Mouse (Mus musculus): ENCODE measurements around the gene Camk2g. TPM values are rescaled to one million over a fixed set of nuclear protein-coding genes. Genes with fewer than 3 reads are reported as not detected.

The Camk2g gene
- polyA plus RNA-seq, 2 experiments, result 3.9 to 5.4 TPM

GRCm38 (mm10) chr14:20773410-20773809 lies 20.5 kb downstream of the Camk2g start:
- no peak for DNase-seq (ENCODE audit: low read depth in 3 of 3, low spot score in 3 of 3)
- ATAC-seq (ENCODE audit: insufficient read depth), result no peak
- 73% methylated on average over 3 of the region's 3 CpGs for WGBS (ENCODE audit: insufficient replicate concordance)

GRCm38 (mm10) chr14:20772808-20773207 lies 21.1 kb downstream of the Camk2g start:
- no peaks in the 10 kb centered on the region for H3K9me3 ChIP-seq (ENCODE audit: control insufficient read depth, low read length)
- 38% methylated on average over 6 of the region's 6 CpGs for WGBS (ENCODE audit: insufficient replicate concordance)
- DNase-seq (ENCODE audit: low read depth in 3 of 3, low spot score in 3 of 3) (no peak), ATAC-seq (ENCODE audit: insufficient read depth) (no peak)
- TF ChIP-seq EP300 (IDR thresholded peaks at IDR 0.05; ENCODE audit: low read depth) (no peak), CTCF (IDR thresholded peaks at IDR 0.05; ENCODE audit: low read depth) (no peak)
- H3K4me2 ChIP-seq (ENCODE audit: low read depth), result no peak overlapping the region
- H3K27me3 ChIP-seq (ENCODE audit: control insufficient read depth, insufficient read depth, low read length), result no peaks in the 10 kb centered on the region
- no peak overlapping the region for H3K27ac ChIP-seq
- H3K36me3 ChIP-seq (replicated peaks; ENCODE audit: control insufficient read depth, insufficient read depth, low read depth), result no peaks in the 10 kb centered on the region
- no peaks in the 10 kb centered on the region; a peak in 1 of 4 replicates for H3K4me1 ChIP-seq (replicated peaks; ENCODE audit: control insufficient read depth in 2 of 2, insufficient read depth in 2 of 2, low read length in 1 of 2)
- H3K9ac ChIP-seq (replicated peaks), result no peak overlapping the region
- H3K4me3 ChIP-seq (ENCODE audit: insufficient read depth in 1 of 2, low read depth in 2 of 2, low read length in 2 of 2), result no peak overlapping the region

More at GRCm38 (mm10) chr14:20773410-20773809, 20.5 kb downstream of the Camk2g start:
- Histone ChIP-seq H3K27ac (no peak overlapping the region), H3K36me3 (replicated peaks; ENCODE audit: control insufficient read depth, insufficient read depth, low read depth) (peaks cover 3% of the 10 kb centered on the region; the same call in 1 of the 2 replicates), H3K4me3 (ENCODE audit: insufficient read depth in 1 of 2, low read depth in 2 of 2, low read length in 2 of 2) (no peak overlapping the region), H3K9ac (replicated peaks) (no peak overlapping the region), H3K4me2 (ENCODE audit: low read depth) (no peak overlapping the region), H3K27me3 (ENCODE audit: control insufficient read depth, insufficient read depth, low read length) (no peaks in the 10 kb centered on the region), H3K4me1 (replicated peaks; ENCODE audit: control insufficient read depth in 2 of 2, insufficient read depth in 2 of 2, low read length in 1 of 2) (no peaks in the 10 kb centered on the region; a peak in 1 of 4 replicates), H3K9me3 (ENCODE audit: control insufficient read depth, low read length) (no peaks in the 10 kb centered on the region)
- TF ChIP-seq EP300 (IDR thresholded peaks at IDR 0.05; ENCODE audit: low read depth), result no peak
- TF ChIP-seq CTCF (IDR thresholded peaks at IDR 0.05; ENCODE audit: low read depth), result no peak

GRCm38 (mm10) chr14:20771941-20772340 lies 21.9 kb downstream of the Camk2g start:
- Histone ChIP-seq H3K4me2 (ENCODE audit: low read depth) (no peak overlapping the region), H3K4me1 (replicated peaks; ENCODE audit: control insufficient read depth in 2 of 2, insufficient read depth in 2 of 2, low read length in 1 of 2) (no peaks in the 10 kb centered on the region; a peak in 1 of 4 replicates), H3K36me3 (replicated peaks; ENCODE audit: control insufficient read depth, insufficient read depth, low read depth) (no peaks in the 10 kb centered on the region), H3K9me3 (ENCODE audit: control insufficient read depth, low read length) (no peaks in the 10 kb centered on the region), H3K27me3 (ENCODE audit: control insufficient read depth, insufficient read depth, low read length) (no peaks in the 10 kb centered on the region), H3K4me3 (ENCODE audit: insufficient read depth in 1 of 2, low read depth in 2 of 2, low read length in 2 of 2) (no peak overlapping the region), H3K9ac (replicated peaks) (no peak overlapping the region), H3K27ac (no peak overlapping the region)
- ATAC-seq (ENCODE audit: insufficient read depth) (no peak), DNase-seq (ENCODE audit: low read depth in 3 of 3, low spot score in 3 of 3) (no peak)
- 75% methylated on average over 3 of the region's 3 CpGs for WGBS (ENCODE audit: insufficient replicate concordance)
- TF ChIP-seq EP300 (IDR thresholded peaks at IDR 0.05; ENCODE audit: low read depth) (no peak), CTCF (IDR thresholded peaks at IDR 0.05; ENCODE audit: low read depth) (no peak)

GRCm38 (mm10) chr14:20768581-20768980 lies 25.3 kb downstream of the Camk2g start:
- TF ChIP-seq CTCF (IDR thresholded peaks at IDR 0.05; ENCODE audit: low read depth), result no peak
- no peak for TF ChIP-seq EP300 (IDR thresholded peaks at IDR 0.05; ENCODE audit: low read depth)
- H3K36me3 ChIP-seq (replicated peaks; ENCODE audit: control insufficient read depth, insufficient read depth, low read depth), result 0 out of 2 replicates have a peak, but pooled peaks cover 3% of the 10 kb centered on the region
- no peak for ATAC-seq (ENCODE audit: insufficient read depth)

GRCm38 (mm10) chr14:20767936-20768335 lies 26.0 kb downstream of the Camk2g start:
- H3K4me1 ChIP-seq (replicated peaks; ENCODE audit: control insufficient read depth in 2 of 2, insufficient read depth in 2 of 2, low read length in 1 of 2), result no peaks in the 10 kb centered on the region
- TF ChIP-seq EP300 (IDR thresholded peaks at IDR 0.05; ENCODE audit: low read depth) (no peak), CTCF (IDR thresholded peaks at IDR 0.05; ENCODE audit: low read depth) (no peak)
- ATAC-seq (ENCODE audit: insufficient read depth), result no peak
- H3K4me2 ChIP-seq (ENCODE audit: low read depth), result no peak overlapping the region
- H3K9me3 ChIP-seq (ENCODE audit: control insufficient read depth, low read length), result no peaks in the 10 kb centered on the region
- 79% methylated on average over 7 of the region's 7 CpGs for WGBS (ENCODE audit: insufficient replicate concordance)
- no peak overlapping the region for H3K4me3 ChIP-seq (ENCODE audit: insufficient read depth in 1 of 2, low read depth in 2 of 2, low read length in 2 of 2)
- H3K27me3 ChIP-seq (ENCODE audit: control insufficient read depth, insufficient read depth, low read length), result no peaks in the 10 kb centered on the region
- H3K27ac ChIP-seq, result no peak overlapping the region
- no peak overlapping the region for H3K9ac ChIP-seq (replicated peaks)
- H3K36me3 ChIP-seq (replicated peaks; ENCODE audit: control insufficient read depth, insufficient read depth, low read depth), result 0 out of 2 replicates have a peak, but pooled peaks cover 3% of the 10 kb centered on the region
- no peak for DNase-seq (ENCODE audit: low read depth in 3 of 3, low spot score in 3 of 3)

More at GRCm38 (mm10) chr14:20768581-20768980, 25.3 kb downstream of the Camk2g start:
- H3K9ac ChIP-seq (replicated peaks), result no peak overlapping the region
- no peaks in the 10 kb centered on the region for H3K27me3 ChIP-seq (ENCODE audit: control insufficient read depth, insufficient read depth, low read length)
- no peaks in the 10 kb centered on the region for H3K4me1 ChIP-seq (replicated peaks; ENCODE audit: control insufficient read depth in 2 of 2, insufficient read depth in 2 of 2, low read length in 1 of 2)
- WGBS (ENCODE audit: insufficient replicate concordance), result 78% methylated on average over 5 of the region's 5 CpGs
- H3K9me3 ChIP-seq (ENCODE audit: control insufficient read depth, low read length), result no peaks in the 10 kb centered on the region
- no peak for DNase-seq (ENCODE audit: low read depth in 3 of 3, low spot score in 3 of 3)
- no peak overlapping the region for H3K4me2 ChIP-seq (ENCODE audit: low read depth)
- no peak overlapping the region for H3K27ac ChIP-seq
- H3K4me3 ChIP-seq (ENCODE audit: insufficient read depth in 1 of 2, low read depth in 2 of 2, low read length in 2 of 2), result no peak overlapping the region

Measured in liver, embryonic 14.5 days (tissue).